Mouse (Mus musculus) right cerebral cortex, postnatal 4 days (tissue): ENCODE data around the gene Accsl.
A peak's percentile ranks its signal among the peaks of the same experiment; 100 is the strongest.

ENCODE experiments used
- DNase-seq: peaks from one replicate; pipeline ENCODE4 v3.0.0-alpha.2; 2022

Gene Accsl

DNA sequence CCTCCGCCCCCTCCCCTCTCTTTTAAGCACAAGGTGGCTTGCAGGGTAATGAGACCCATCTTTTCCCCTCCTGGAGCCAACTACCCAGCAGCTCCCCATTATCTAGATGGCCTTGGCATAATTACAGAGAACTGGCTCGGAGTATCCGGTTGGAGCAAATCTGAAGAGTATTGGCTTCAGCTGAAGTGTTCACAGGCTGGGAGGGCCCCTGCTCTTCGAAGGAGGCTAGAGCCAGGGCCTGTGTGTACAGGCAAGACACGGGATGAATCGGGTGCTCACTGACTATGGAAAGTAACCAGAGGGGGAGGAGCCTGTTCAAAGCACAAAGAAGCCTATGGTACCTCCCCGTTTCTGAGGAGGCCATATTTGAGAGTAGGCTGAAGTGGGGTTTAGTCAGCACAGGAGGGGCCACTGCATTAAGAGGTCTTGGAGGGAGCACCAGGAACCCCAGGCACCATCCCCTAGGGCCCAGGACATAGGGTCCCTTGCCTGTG is at the start of gene Accsl:
Gene Accsl, minus strand, starts transcription at position 51 of the 494 bp plus-strand sequence.
- DNase-seq = no peak

DNA sequence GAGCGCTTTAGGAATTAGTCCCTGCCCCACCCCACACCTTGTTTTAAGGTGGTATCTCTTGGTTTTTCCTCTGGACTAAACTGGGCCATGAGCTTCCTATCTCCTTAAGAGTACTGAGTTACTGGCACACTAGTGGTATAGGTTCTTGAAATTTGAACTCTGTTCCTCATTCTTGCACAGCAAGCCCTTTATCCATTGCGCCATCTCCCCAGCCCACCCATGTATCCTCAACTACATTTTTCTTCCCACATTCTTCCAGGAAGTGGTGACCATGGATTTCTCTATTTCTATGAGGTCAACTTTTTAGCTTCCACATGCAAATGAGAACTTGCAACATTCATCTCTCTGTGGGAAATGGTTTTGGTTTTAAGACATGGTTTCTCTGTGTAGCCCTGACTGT is 44.6 kb upstream of the Accsl start:
- no peak for DNase-seq

DNA sequence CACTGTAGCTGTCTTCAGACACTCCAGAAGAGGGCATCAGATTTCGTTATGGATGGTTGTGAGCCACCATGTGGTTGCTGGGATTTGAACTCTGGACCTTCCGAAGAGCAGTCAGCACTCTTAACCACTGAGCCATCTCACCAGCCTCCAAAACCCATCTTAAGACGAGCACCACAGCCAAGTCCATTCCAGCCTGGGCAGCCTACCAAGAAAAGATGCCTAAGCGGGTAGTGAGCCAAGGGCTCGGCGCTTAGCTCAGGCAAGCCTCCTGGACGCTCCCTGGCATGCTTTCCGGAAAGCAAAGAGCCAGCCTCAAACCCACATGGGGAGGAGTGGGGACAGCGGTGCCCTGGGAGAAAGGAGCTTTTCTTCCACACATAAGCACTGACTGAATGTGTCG is 43.0 kb upstream of the Accsl start:
- peak; percentile 52 for DNase-seq

DNA sequence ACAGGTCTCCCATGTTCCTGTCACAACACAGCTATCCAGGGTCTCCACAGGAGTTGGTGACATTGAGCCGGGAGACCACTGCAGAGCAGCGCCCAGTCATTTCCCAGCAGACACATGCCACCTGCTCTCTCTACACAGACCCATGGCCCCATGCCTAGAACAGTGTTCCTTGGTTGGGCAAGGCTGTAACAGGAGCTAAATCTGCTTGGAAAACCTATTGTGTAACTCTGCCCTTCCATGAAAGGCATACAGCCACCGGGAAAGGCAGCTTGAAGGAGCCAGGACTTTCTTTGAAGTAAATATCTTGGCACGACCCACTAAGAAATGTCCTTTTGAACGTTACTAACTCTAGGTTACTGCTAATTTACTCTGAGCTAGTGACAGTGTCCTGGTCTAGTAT is 40.8 kb upstream of the Accsl start:
- DNase-seq = no peak

DNA sequence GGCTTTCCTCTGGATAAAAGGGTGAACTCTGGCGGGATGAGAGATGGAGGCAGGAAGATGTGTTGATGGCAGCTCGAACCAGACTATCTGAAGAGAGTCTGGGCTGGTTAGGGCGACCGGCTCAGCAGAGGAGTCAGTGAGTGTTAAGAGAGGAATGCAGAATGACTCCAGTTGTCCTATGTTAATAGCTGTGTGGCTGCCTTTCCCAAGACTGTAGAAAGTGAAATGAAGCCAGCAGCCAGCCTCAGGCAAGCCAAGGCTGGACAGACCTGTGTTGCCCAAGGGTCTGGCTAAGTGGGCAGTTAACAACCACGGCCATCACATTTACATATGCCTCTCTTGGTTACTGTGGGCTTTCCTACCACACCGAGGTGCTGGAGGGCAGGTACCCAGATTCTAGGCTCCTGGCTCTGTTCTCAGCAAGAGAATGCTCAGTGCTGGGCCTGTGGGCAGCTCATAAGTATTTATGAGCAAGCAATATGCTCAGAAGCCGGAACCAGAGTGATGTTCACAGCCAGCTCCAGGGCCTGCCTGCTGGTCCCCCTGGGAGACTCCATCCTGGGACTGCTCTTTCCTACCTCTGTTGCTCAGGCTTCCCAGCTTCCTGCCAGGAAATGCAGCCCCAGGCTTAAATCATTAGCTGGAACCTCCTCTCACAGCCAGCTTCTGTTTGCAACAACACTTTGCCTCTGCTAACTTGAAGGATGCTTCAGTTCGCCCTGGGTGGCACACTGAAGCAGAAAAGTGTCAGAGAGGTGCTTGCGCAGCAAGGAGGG is 38.8 kb upstream of the Accsl start:
- DNase-seq = no peak

DNA sequence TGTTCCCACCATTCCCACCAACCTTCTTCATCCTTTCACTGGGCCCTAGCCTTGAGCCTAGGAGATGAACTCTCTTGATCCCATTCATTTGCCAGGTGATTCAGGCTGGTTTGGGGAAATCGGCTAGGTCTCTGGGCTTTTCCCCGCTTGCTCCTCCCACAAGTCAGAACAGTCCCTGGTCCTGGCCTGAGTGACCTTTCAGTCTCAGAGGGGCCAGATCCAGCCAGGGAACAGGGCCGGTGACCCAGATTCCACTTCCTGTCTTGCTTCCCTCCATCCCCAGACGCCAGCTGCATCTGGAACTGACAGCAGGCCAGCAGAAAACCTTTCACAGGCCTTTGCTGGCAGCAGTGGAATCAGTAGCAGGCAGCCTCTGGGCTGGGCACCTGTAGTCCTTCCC is 37.4 kb upstream of the Accsl start:
- no peak for DNase-seq

DNA sequence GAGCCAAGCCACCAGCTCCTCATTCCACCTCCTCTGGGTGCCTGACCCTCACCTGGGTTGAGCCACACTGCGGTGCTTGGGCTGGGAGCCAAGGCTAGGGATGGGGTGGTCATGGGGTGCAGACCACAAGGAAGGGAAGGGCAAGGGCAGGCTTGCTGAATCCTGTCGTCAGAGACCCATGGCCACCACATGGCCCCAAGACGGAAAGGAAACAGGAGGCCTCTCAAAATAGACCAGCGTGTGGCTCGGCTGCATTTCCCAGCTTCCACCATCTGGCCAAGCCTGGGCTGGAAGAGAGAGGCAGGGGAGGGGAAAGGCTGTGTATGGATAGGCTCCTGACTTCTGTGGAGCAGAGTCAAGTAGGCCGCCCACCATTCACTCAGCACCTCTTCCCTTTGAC is 34.5 kb upstream of the Accsl start:
- peak; percentile 22 for DNase-seq

DNA sequence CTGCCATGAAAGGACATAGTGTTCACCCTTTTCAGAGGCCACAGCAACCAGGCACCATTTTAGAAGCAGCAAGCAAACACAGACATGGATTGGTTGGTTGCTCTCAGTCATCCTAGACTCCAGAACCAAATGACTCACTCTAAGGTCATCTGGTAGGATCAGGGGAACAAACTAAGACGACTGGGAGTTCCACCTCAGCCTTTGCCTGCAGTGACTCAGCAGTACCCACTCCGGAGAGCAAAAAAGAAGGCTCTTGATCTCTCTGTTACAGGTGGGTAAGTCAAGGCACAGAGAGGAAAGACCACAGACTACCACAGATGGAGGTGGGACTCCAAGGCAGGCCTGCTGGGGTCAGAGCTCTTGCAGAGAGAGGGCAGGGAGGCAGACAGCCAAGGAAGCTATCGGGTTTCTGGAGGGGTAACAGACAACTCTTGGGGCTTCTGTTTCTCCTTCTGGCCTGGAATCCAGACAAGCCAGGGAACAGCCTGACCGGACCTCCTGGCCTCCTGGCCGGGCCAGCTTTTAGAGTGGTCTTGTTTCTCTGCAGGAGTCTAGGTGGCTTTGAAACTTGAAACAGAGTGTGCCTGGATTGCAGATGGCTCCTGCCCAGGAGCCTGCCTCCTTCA is 33.8 kb upstream of the Accsl start:
- no peak for DNase-seq

DNA sequence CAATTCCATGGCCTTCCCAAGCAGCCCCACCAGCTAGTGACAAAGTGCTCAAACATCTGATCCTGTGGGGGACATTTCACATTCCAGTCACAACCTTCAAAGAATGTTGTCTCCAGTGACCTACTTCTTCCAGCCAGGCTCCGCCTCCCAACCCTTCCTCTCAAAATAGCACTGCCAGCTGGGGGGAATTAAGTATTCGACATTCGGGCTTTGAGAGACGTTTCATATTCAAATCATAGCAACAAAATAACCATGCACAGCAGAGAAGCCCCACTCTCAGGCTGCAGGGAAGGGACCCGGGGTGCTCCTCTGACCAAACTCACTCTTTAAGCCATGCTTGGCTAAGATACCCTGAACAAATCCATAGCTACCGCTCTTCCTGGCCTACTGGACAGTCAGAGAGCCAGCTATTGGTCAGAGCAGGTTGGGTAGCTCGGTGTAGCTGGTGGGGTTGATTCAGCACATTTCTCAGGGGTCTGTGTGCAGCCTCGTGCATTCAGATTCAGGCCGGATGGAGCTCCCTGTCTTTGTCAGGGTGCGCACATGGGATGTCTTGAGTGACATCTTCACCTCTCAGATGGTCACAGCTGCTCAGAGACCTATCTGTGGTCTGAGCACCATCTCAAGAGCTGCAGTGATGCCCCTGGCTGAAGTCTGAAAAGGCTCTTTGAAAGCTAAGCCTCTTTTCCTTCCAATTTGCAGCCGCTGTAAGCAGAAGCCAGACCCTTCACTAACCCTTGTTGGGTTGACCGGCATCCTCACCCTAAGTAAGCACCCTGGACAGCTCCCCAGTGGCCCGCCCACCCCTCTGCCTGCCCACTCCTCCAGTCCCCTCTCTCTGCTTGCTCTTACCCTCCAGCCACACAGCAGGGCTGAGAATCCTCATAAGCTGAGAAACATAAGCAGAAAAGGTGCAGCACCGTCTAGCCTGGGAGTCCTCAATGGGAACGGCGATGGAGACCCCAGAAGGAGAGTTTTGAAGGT is 30.7 kb upstream of the Accsl start:
- no peak for DNase-seq

DNA sequence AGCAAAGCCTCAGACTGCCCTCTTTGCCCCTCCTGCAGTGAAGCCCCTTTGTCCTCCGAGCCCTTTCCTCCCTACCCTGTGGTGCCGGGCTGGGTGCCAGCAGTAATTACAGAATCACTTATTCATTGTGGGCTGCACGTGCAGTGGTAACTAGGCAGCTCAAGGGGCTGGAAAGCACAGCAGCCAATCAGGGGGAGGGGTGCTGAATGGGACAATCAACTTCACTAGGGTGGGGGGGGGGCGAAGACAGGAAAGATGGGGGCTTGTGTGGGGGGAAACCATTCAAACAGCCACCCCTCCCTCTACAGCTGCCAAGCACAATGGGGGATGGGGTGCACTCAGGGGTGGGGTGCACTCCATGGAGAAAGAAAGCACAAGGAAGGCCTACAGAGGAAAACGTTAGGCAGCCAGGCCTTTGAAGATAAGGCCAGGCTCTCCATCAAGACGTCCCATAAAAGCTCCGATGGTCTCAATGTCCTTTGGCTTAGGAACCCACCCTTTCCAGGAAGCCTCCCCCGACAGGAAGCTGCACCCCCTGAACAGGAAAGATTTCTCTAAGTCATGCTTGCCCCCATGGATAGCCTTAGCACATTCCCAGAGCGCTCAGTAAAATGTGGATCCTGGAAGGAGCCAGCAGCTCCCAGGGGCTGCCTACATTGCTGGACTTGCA is 22.8 kb upstream of the Accsl start:
- DNase-seq = peak; percentile 94

DNA sequence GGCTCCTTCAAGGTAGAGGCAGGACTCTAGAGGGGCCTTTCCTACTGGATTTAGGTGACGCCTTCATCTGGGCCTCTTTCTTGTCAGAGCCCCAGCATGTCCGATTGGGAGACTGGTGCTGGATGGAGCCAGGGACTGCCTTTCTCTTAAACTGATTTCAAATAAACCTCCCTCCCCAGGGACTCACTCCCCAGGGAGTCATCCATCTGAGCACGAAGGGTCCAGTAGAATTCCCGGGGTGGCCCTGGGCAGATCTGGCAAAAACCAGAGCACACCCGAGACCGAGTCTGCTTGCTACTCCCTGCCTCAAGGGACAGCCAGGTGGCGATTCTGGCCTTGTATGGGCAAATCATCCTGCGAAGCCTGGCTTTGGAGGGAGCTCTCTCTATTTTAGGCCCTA is 21.2 kb upstream of the Accsl start:
- no peak for DNase-seq

DNA sequence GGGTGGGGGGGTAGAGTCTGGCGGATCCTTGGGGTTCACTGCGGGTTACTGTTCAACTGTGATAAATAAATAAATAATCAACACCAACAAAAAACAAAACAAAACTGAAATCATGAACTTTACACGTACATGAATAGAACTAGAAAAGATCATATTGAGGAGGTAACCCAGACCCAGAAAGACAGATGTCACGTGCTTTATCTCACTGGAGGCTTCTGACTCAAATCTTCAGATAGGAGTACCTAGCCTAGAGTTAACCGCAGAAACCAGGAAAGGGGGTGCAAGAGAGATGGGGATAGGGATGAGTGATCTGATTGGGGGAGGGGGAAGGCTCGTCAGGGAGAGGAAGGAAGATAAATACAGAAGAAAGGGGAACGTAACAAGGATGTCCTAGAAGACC is 20.1 kb upstream of the Accsl start:
- no peak for DNase-seq

DNA sequence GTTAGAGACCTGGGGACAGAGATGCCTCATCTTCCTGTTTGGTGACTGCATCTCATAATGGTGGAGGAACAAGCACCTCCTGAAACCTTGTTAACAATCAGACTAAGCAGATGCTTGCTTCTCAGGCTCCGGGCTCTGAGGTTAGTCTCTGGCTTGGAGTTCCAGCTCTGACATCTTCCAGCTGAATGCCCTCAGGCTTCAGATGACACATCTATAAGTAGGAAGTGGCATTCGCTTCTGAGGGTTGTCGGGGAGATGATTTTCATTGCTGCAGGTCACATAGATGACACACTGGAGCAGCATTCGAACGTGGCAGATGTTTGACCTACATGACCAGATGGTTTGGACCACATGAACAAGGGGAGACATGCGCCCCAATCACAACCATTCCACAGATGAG is 19.4 kb upstream of the Accsl start:
- no peak for DNase-seq

DNA sequence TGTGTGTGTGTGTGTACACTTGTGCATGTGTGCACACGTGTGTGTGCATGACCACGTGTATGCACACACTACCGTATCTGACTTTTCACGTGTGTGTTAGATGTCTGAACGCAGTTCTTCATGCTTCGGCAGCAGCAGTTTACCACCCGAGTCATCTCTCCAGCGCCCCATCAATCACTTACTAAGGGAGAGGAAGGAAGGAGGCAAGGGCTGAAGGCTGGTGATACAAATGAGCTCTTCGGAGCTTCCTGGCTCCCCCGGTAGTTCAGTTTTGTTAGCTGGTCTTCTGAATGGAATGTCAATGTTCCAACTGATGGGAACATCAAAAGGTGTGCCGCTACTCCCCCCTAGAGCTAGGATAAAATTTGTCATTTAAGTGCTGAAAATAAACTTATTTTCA is 18.3 kb upstream of the Accsl start:
- DNase-seq = no peak

DNA sequence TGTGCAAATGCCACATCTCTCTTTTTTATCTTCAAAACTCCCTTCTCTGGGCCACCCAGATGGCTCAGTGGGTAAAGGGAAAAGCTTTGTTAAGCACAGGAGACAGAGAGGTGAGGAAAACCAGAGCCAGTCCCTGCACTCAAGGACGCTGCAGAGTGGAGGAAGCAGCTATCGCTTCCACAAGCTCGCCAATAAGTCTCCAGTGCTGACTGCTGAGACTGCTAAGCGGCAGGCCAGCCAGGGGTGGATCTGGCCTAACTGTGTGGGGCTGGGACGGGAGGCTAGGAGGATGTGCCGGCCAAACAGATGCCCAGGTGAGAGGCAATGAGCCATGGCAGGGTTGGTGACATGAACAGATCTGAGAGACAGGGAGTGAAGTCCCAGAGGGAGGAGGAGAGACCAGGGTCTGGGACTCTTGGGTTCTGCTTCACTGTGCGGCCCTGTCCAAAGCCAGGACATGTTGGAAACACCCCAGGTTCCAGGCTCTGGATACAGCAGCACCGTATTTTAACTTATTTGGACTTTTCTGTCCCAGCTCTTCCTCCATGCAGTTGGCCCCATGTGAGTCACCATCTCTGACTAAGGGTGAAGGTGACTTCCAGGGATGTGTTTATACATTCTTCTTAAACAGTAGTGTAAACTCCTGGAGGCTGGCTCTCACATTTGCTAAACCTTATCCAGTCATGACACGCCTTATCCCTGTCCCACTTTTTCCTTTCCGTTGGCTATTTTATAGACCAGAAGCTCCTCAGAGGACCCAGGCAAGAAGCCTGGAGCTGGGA is 17.2 kb upstream of the Accsl start:
- no peak for DNase-seq

DNA sequence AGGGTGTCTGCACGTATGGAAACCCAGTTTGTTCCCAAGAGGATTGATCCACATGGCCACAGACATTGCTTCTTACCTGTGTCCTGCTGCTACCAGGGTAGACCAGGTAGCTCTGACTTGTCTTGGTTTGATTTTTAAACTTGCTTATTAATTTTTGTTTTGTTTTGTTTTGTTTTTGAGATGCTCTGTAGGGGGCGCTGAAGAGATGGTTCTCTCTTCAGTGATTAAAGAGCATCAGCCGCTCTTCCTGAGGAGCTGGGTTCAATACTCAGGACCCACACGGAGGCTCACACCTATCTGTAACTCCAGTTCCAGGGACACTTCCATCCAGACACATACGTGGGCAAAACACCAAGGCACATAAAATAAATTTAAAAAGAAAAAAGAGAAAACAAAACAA is 14.1 kb upstream of the Accsl start:
- no peak for DNase-seq

DNA sequence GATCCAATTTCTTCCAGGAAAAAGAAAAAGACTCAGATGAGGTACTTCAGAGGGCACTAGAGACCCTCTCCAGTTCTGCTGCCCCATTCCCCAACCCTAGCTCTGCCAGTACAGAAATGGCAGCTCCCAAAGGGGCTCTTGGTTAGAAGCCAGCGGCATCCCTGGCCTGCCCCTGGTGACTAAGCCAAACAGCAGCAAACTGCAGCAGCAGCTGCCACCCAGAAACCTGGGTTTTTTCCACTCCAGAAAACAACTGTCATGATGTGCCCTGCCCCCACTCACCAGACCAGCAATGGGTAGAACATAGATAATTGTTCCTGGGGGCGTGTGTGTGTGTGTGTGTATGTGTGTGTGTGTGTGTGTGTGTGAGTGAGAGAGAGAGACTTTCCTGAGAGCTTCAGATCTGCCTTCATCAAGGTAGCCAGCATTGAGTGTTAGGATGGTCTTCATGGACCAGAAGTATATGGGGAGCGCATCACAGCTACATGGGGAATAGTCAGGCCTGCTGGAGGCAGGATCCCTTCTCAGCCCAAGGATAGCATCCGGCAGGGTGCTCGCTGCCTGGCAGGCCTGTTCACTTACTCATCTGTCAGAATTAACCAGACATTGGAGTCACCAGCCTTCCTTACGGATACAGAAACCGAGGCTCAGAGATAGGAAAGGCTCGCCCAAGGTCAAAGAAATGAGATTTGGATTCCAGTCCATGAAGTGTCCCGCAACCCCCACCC is 12.8 kb upstream of the Accsl start:
- no peak for DNase-seq

DNA sequence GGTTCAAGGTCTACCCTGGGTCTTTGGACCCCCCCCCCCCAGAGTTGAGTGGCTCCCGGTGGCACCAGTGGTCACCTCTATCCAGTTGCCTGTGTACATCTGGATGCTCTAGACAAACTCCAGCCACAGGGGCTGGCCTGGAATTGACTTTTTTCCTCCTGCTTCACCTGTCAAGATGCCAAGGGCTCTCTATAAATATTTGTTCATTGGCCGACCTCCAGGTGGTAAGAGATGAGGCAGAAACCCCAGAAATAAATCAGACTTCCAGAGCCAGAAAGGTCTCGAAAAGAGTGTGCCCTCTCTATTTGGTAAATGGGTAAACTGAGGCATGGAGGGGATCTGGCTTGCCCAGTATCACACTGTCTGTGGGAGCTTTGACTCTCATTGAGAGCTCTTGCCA is 12.0 kb upstream of the Accsl start:
- DNase-seq = no peak

DNA sequence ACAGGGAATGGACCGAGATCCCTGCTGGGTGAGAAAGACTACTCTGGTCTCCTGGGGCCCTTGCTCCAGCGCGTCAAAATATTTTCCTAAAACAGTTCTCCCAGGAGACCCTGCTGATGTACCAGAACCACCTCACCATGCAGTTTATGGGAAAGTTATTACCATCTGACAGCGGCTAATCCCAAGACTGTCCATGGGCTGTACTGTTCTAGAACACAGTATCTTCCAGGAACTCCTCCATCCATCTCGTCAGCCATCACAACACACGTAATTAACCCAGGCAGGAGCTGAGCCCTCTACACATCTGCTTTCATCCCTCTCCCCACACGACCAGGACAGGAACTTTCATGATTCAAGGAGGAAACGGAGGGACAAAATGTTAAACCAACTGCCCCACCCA is 11.5 kb upstream of the Accsl start:
- DNase-seq = no peak

DNA sequence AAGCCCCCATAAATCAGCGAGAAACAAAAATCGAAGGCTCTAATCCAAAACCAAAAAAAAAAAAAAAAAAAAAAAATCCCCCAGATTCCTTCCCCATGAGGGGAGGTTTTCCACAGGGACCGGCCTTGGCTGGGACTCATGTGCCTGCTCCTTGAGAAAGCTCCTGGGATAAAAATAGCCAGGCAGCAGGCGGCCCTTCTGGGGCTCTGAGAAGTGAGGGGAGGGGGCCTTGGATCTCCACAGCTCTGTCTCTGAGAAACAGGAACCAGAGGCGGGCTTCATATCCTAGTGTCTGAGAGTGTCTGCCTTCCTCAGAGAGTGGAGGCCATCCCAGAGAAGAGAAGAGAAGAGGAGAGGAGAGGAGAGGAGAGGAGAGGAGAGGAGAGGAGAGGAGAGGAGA is 8.0 kb upstream of the Accsl start:
- peak; percentile 45 for DNase-seq

DNA sequence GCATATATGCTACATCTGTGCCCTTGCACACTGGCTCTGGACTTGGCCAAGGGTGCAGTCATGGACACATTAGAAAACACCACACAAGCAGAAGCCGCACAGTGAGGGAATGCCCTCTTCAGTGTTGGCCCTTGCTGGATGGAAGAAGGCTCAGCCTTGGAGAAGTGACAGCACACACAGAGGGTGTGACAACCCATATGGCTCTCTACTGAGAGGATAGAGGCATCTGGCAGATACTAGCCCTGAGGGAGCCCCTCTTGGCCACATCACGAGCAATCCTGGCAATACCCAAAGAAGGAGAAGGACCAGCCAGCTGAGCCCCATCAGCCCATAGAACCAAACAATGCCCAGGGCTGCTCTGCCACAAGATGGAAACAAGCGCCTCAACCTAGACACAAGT is 5.6 kb upstream of the Accsl start:
- no peak for DNase-seq

DNA sequence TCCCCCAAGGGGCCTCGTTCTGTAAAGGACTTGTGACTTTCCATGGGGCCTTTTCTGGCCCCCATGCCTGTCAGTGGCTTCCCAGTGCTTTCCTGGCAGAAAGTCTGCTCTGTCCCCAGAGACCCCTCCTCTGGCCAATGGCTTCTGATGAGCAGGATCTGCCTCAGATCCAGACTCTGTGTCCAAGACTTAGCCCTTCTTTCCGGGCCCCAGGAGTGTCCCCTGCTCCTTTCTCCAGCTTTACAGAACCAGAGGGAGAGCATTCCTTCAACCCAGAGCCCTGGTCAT is 5.2 kb upstream of the Accsl start:
- no peak for DNase-seq
